Mouse (Mus musculus) cerebellum, adult (tissue): ENCODE measurements at regions not wholly inside any gene's neighbourhood (a gene's known extent, or its start where the extent isn't known, plus 50 kb on each side); places are given as distances from the start of the nearest gene placed in this dataset.

Experiments used
- ATAC-seq: cut with Nextera tagmentation; 2 replicates; pipeline ENCODE4 v1.9.2; 2017; ENCODE audit warnings: mild to moderate bottlenecking, moderate library complexity, mixed read lengths; ENCODE audit not compliant: insufficient number of reproducible peaks, low FRiP score, low TSS enrichment

- no peak for ATAC-seq
These were observed 256.8 kb downstream of the Mreg start for GRCm38 (mm10) chr1:71955331-71955730.

- ATAC-seq, result no peak
These were observed 258.8 kb downstream of the Mreg start for GRCm38 (mm10) chr1:71953292-71953691.

GRCm38 (mm10) chr1:71949549-71949948 is 262.6 kb downstream of the Mreg start:
- ATAC-seq, result no peak

GRCm38 (mm10) chr1:71948686-71949085 is 263.4 kb downstream of the Mreg start:
- ATAC-seq, result no peak

GRCm38 (mm10) chr1:71947506-71947905 is 264.6 kb downstream of the Mreg start:
- ATAC-seq, result no peak

- ATAC-seq, result no peak
These were observed 265.2 kb downstream of the Mreg start for GRCm38 (mm10) chr1:71946911-71947310.

- 0 out of 2 replicates have a peak, but pooled peaks have one; percentile 34 for ATAC-seq
These were observed 267.0 kb downstream of the Mreg start for GRCm38 (mm10) chr1:71945070-71945469.

GRCm38 (mm10) chr1:71944531-71944930 is 267.6 kb downstream of the Mreg start:
- no peak for ATAC-seq

- no peak for ATAC-seq
These were observed 270.0 kb downstream of the Mreg start for GRCm38 (mm10) chr1:71942145-71942544.

- ATAC-seq, result no peak
These were observed 270.4 kb downstream of the Mreg start for GRCm38 (mm10) chr1:71941688-71942087.

- ATAC-seq, result no peak
These were observed 271.2 kb downstream of the Mreg start for GRCm38 (mm10) chr1:71940900-71941299.

GRCm38 (mm10) chr1:71938323-71939007 is 273.6 kb downstream of the Mreg start:
- no peak for ATAC-seq

- no peak for ATAC-seq
These were observed 274.2 kb downstream of the Mreg start for GRCm38 (mm10) chr1:71937922-71938321.

- ATAC-seq, result no peak
These were observed 274.9 kb downstream of the Mreg start for GRCm38 (mm10) chr1:71937168-71937567.

GRCm38 (mm10) chr1:71936501-71937129 is 275.5 kb downstream of the Mreg start:
- no peak for ATAC-seq

GRCm38 (mm10) chr1:71925501-71925900 is 272.5 kb upstream of the Fn1 start:
- no peak for ATAC-seq

GRCm38 (mm10) chr1:71924884-71925283 is 271.9 kb upstream of the Fn1 start:
- ATAC-seq, result no peak

GRCm38 (mm10) chr1:71923731-71924130 is 270.7 kb upstream of the Fn1 start:
- ATAC-seq, result no peak

- ATAC-seq, result no peak
These were observed 268.5 kb upstream of the Fn1 start for GRCm38 (mm10) chr1:71921456-71921855.

- ATAC-seq, result no peak
These were observed 266.9 kb upstream of the Fn1 start for GRCm38 (mm10) chr1:71919891-71920290.

GRCm38 (mm10) chr1:71917021-71917420 is 264.0 kb upstream of the Fn1 start:
- ATAC-seq, result no peak

GRCm38 (mm10) chr1:71914439-71914838 is 261.4 kb upstream of the Fn1 start:
- no peak for ATAC-seq
